Mouse (Mus musculus): ENCODE data around the gene Adam8.

DNA sequence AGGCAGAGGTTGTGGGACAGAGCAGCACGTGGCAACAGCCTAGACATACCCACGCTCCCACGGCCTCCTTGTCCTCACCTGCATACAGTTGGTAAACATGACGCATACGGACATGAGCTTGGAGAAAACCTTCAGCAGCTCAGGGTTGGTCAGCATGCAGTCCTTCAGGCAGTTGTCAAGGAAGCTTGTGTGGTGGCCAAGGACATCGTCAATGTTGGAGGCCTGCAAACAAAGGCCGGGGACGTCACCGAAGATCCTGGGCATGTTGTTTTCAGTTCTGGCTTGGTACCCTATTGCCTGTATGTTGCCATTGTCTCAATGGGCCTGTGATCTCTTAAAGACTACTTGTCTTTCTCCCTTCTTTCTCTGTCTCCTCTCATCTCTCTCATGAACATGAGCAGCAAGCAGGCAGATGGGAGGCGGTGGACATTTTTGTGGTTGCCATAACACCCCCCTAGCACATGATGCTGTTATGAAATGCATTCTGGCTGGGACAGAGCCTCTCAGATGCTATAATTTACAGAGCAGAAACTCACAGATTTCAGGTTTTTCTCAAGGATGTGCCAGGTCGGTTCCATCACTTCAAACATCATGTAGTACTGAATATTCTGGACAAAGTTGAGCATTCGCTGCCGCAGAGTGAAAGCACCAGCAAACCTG is 6.5 kb upstream of the Adam8 start:
- TF ChIP-seq POLR2A (IDR thresholded peaks at IDR 0.05; ENCODE audit: extremely low read depth, insufficient read depth, low read length): no peak
- no peak for TF ChIP-seq CTCF (IDR thresholded peaks at IDR 0.05; ENCODE audit: low read depth, low read length)
